Mouse (Mus musculus): ENCODE results near the gene Chsy1. TPM values are rescaled to one million over a fixed set of nuclear protein-coding genes. Genes with fewer than 3 reads are reported as not detected.

The Chsy1 gene
- polyA plus RNA-seq, 1 experiment from 2014 or later = 29.3 TPM

- Histone ChIP-seq H3K9ac (replicated peaks; ENCODE audit: low read depth, low read length) (no peak overlapping the region), H3K27me3 (ENCODE audit: control insufficient read depth, insufficient read depth, low read length) (no peaks in the 10 kb centered on the region), H3K27ac (ENCODE audit: low read length) (no peak overlapping the region), H3K4me3 (ENCODE audit: low read depth, low read length) (no peak overlapping the region), H3K4me1 (ENCODE audit: control insufficient read depth, insufficient read depth, low read length) (no peaks in the 10 kb centered on the region), H3K9me3 (ENCODE audit: control insufficient read depth, low read depth, low read length) (no peaks in the 10 kb centered on the region), H3K4me2 (replicated peaks; ENCODE audit: low read depth, low read length) (no peak overlapping the region), H3K36me3 (ENCODE audit: control insufficient read depth, insufficient read depth, low read length) (peaks cover 19% of the 10 kb centered on the region; the same call in 1 of the 2 replicates)
- ATAC-seq (ENCODE audit: insufficient number of reproducible peaks, insufficient read depth, low FRiP score, low read depth) = no peak
- WGBS = 88% methylated on average over 6 of the region's 6 CpGs
Observed at GRCm38 (mm10) chr7:66178101-66178500, 68.8 kb downstream of the Chsy1 start.

GRCm38 (mm10) chr7:66179120-66179581, 69.8 kb downstream of the Chsy1 start:
- no peaks in the 10 kb centered on the region for H3K4me1 ChIP-seq (ENCODE audit: control insufficient read depth, insufficient read depth, low read length)
- no peak overlapping the region for H3K4me3 ChIP-seq (ENCODE audit: low read depth, low read length)
- H3K9ac ChIP-seq (replicated peaks; ENCODE audit: low read depth, low read length) = no peak overlapping the region
- H3K36me3 ChIP-seq (ENCODE audit: control insufficient read depth, insufficient read depth, low read length) = peaks cover 12% of the 10 kb centered on the region; the same call in 1 of the 2 replicates
- ATAC-seq (ENCODE audit: insufficient number of reproducible peaks, insufficient read depth, low FRiP score, low read depth) = no peak
- 62% methylated on average over 10 of the region's 10 CpGs for WGBS
- H3K9me3 ChIP-seq (ENCODE audit: control insufficient read depth, low read depth, low read length) = no peaks in the 10 kb centered on the region
- no peak overlapping the region for H3K27ac ChIP-seq (ENCODE audit: low read length)
- H3K4me2 ChIP-seq (replicated peaks; ENCODE audit: low read depth, low read length) = no peak overlapping the region
- H3K27me3 ChIP-seq (ENCODE audit: control insufficient read depth, insufficient read depth, low read length) = no peaks in the 10 kb centered on the region

- no peaks in the 10 kb centered on the region for H3K9me3 ChIP-seq (ENCODE audit: control insufficient read depth, low read depth, low read length)
- H3K4me2 ChIP-seq (replicated peaks; ENCODE audit: low read depth, low read length) = no peak overlapping the region
- peaks cover 8% of the 10 kb centered on the region; the same call in 1 of the 2 replicates for H3K36me3 ChIP-seq (ENCODE audit: control insufficient read depth, insufficient read depth, low read length)
- H3K9ac ChIP-seq (replicated peaks; ENCODE audit: low read depth, low read length) = no peak overlapping the region
- H3K27ac ChIP-seq (ENCODE audit: low read length) = no peak overlapping the region
- no peaks in the 10 kb centered on the region for H3K4me1 ChIP-seq (ENCODE audit: control insufficient read depth, insufficient read depth, low read length)
- no peak for ATAC-seq (ENCODE audit: insufficient number of reproducible peaks, insufficient read depth, low FRiP score, low read depth)
- 86% methylated on average over 7 of the region's 7 CpGs for WGBS
- H3K4me3 ChIP-seq (ENCODE audit: low read depth, low read length) = no peak overlapping the region
- no peaks in the 10 kb centered on the region for H3K27me3 ChIP-seq (ENCODE audit: control insufficient read depth, insufficient read depth, low read length)
Observed at GRCm38 (mm10) chr7:66179711-66180110, 70.4 kb downstream of the Chsy1 start.

- Histone ChIP-seq H3K4me1 (ENCODE audit: control insufficient read depth, insufficient read depth, low read length) (no peaks in the 10 kb centered on the region), H3K4me2 (replicated peaks; ENCODE audit: low read depth, low read length) (no peak overlapping the region), H3K4me3 (ENCODE audit: low read depth, low read length) (no peak overlapping the region), H3K9me3 (ENCODE audit: control insufficient read depth, low read depth, low read length) (no peaks in the 10 kb centered on the region), H3K27me3 (ENCODE audit: control insufficient read depth, insufficient read depth, low read length) (no peaks in the 10 kb centered on the region), H3K36me3 (ENCODE audit: control insufficient read depth, insufficient read depth, low read length) (0 out of 2 replicates have a peak, but pooled peaks cover 5% of the 10 kb centered on the region), H3K27ac (ENCODE audit: low read length) (no peak overlapping the region), H3K9ac (replicated peaks; ENCODE audit: low read depth, low read length) (no peak overlapping the region)
- WGBS = 72% methylated on average over 3 of the region's 3 CpGs
- no peak for ATAC-seq (ENCODE audit: insufficient number of reproducible peaks, insufficient read depth, low FRiP score, low read depth)
Observed at GRCm38 (mm10) chr7:66180260-66180659, 70.9 kb downstream of the Chsy1 start.

GRCm38 (mm10) chr7:66180711-66181365, 71.5 kb downstream of the Chsy1 start:
- Histone ChIP-seq H3K9me3 (ENCODE audit: control insufficient read depth, low read depth, low read length) (no peaks in the 10 kb centered on the region), H3K36me3 (ENCODE audit: control insufficient read depth, insufficient read depth, low read length) (0 out of 2 replicates have a peak, but pooled peaks cover under 1% of the 10 kb centered on the region), H3K27ac (ENCODE audit: low read length) (no peak overlapping the region), H3K4me1 (ENCODE audit: control insufficient read depth, insufficient read depth, low read length) (no peaks in the 10 kb centered on the region), H3K4me2 (replicated peaks; ENCODE audit: low read depth, low read length) (no peak overlapping the region), H3K27me3 (ENCODE audit: control insufficient read depth, insufficient read depth, low read length) (no peaks in the 10 kb centered on the region), H3K9ac (replicated peaks; ENCODE audit: low read depth, low read length) (no peak overlapping the region), H3K4me3 (ENCODE audit: low read depth, low read length) (no peak overlapping the region)
- WGBS = 83% methylated on average over 10 of the region's 10 CpGs
- no peak for ATAC-seq (ENCODE audit: insufficient number of reproducible peaks, insufficient read depth, low FRiP score, low read depth)

- no peak for ATAC-seq (ENCODE audit: insufficient number of reproducible peaks, insufficient read depth, low FRiP score, low read depth)
- Histone ChIP-seq H3K27me3 (ENCODE audit: control insufficient read depth, insufficient read depth, low read length) (no peaks in the 10 kb centered on the region), H3K4me2 (replicated peaks; ENCODE audit: low read depth, low read length) (no peak overlapping the region), H3K4me1 (ENCODE audit: control insufficient read depth, insufficient read depth, low read length) (no peaks in the 10 kb centered on the region), H3K4me3 (ENCODE audit: low read depth, low read length) (no peak overlapping the region), H3K9ac (replicated peaks; ENCODE audit: low read depth, low read length) (no peak overlapping the region), H3K36me3 (ENCODE audit: control insufficient read depth, insufficient read depth, low read length) (no peaks in the 10 kb centered on the region), H3K27ac (ENCODE audit: low read length) (no peak overlapping the region), H3K9me3 (ENCODE audit: control insufficient read depth, low read depth, low read length) (no peaks in the 10 kb centered on the region)
- WGBS = 84% methylated on average over 7 of the region's 7 CpGs
Observed at GRCm38 (mm10) chr7:66182075-66182715, 72.9 kb downstream of the Chsy1 start.

- no peaks in the 10 kb centered on the region for H3K36me3 ChIP-seq (ENCODE audit: control insufficient read depth, insufficient read depth, low read length)
- no peaks in the 10 kb centered on the region for H3K27me3 ChIP-seq (ENCODE audit: control insufficient read depth, insufficient read depth, low read length)
- 62% methylated on average over 8 of the region's 8 CpGs for WGBS
- no peak overlapping the region for H3K9ac ChIP-seq (replicated peaks; ENCODE audit: low read depth, low read length)
- no peak overlapping the region for H3K4me2 ChIP-seq (replicated peaks; ENCODE audit: low read depth, low read length)
- no peak overlapping the region for H3K27ac ChIP-seq (ENCODE audit: low read length)
- no peaks in the 10 kb centered on the region for H3K9me3 ChIP-seq (ENCODE audit: control insufficient read depth, low read depth, low read length)
- H3K4me1 ChIP-seq (ENCODE audit: control insufficient read depth, insufficient read depth, low read length) = no peaks in the 10 kb centered on the region
- ATAC-seq (ENCODE audit: insufficient number of reproducible peaks, insufficient read depth, low FRiP score, low read depth) = no peak
- H3K4me3 ChIP-seq (ENCODE audit: low read depth, low read length) = no peak overlapping the region
Observed at GRCm38 (mm10) chr7:66183404-66183803, 74.1 kb downstream of the Chsy1 start.

GRCm38 (mm10) chr7:66184026-66184425, 74.7 kb downstream of the Chsy1 start:
- Histone ChIP-seq H3K4me3 (ENCODE audit: low read depth, low read length) (no peak overlapping the region), H3K36me3 (ENCODE audit: control insufficient read depth, insufficient read depth, low read length) (no peaks in the 10 kb centered on the region), H3K27ac (ENCODE audit: low read length) (no peak overlapping the region), H3K9ac (replicated peaks; ENCODE audit: low read depth, low read length) (no peak overlapping the region), H3K9me3 (ENCODE audit: control insufficient read depth, low read depth, low read length) (no peaks in the 10 kb centered on the region), H3K4me1 (ENCODE audit: control insufficient read depth, insufficient read depth, low read length) (no peaks in the 10 kb centered on the region), H3K4me2 (replicated peaks; ENCODE audit: low read depth, low read length) (no peak overlapping the region), H3K27me3 (ENCODE audit: control insufficient read depth, insufficient read depth, low read length) (no peaks in the 10 kb centered on the region)
- WGBS = 77% methylated on average over 4 of the region's 4 CpGs
- no peak for ATAC-seq (ENCODE audit: insufficient number of reproducible peaks, insufficient read depth, low FRiP score, low read depth)

Data from stomach, embryonic 14.5 days (tissue).